Mouse (Mus musculus): ENCODE results near the gene Ssxa1. TPM values are rescaled to one million over a fixed set of nuclear protein-coding genes. Genes with fewer than 3 reads are reported as not detected.
"Not testable (repeated sequence)": the region's sequence is repeated elsewhere in the genome, so short reads cannot be mapped to it uniquely, and the experiment has no call there.

Ssxa1 gene
- not detected in 2 replicates for polyA plus RNA-seq (2015; fragmentation: Nextera tagmentation; extraction: Ambion mirVana)

- ATAC-seq = no peak
- Histone ChIP-seq H3K4me2 (ENCODE audit: low read length) (no peak within 1 kb of the TSS), H3K27ac (ENCODE audit: low read depth, low read length) (no peak within 1 kb of the TSS), H3K4me3 (ENCODE audit: low read length) (no peak within 1 kb of the TSS), H3K9ac (ENCODE audit: low read depth, low read length) (no peak within 1 kb of the TSS), H3K27me3 (replicated peaks; ENCODE audit: control insufficient read depth, insufficient read depth, low read length) (no peaks in the 10 kb centered on the region), H3K9me3 (ENCODE audit: control insufficient read depth, low read length) (no peaks in the 10 kb centered on the region), H3K4me1 (ENCODE audit: control insufficient read depth, insufficient read depth, low read depth, low read length) (no peaks in the 10 kb centered on the region), H3K36me3 (ENCODE audit: control insufficient read depth, insufficient read depth, low read length) (no peaks in the 10 kb centered on the region)
- WGBS = 79% methylated on average over 4 of the region's 4 CpGs
These were observed at the start of gene Ssxa1 for GRCm38 (mm10) chrX:21115520-21115919. Gene Ssxa1, plus strand, starts transcription at chrX:21115820.

DNA sequence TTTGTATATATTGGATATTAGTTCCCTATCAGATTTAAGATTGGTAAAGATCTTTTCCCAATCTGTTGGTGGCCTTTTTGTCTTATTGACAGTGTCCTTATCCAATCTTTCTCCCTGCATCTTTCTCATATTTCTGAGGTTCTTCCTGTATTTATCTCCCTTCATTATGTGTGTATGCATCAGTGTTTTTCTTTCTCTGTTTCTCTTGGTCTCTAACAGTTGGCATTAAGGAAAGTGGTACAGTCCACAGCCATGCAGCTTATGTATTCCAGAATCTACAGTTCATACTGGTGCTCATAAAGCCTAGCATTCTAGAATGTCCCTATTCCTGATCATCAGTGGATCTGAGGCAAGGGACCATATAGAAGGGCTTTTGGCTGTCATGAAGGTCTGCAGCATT is 47.5 kb upstream of the Ssxa1 start, which contains the start of gene Spaca5:
Spaca5 (plus strand) TSS at position 301 of the 400 bp plus-strand sequence.
- Histone ChIP-seq H3K27me3 (replicated peaks; ENCODE audit: control insufficient read depth, insufficient read depth, low read length) (no peaks in the 10 kb centered on the region), H3K4me1 (ENCODE audit: control insufficient read depth, insufficient read depth, low read depth, low read length) (no peaks in the 10 kb centered on the region), H3K9me3 (ENCODE audit: control insufficient read depth, low read length) (no peaks in the 10 kb centered on the region), H3K4me2 (ENCODE audit: low read length) (no peak within 1 kb of the TSS), H3K9ac (ENCODE audit: low read depth, low read length) (no peak within 1 kb of the TSS), H3K27ac (ENCODE audit: low read depth, low read length) (no peak within 1 kb of the TSS), H3K36me3 (ENCODE audit: control insufficient read depth, insufficient read depth, low read length) (no peaks in the 10 kb centered on the region), H3K4me3 (ENCODE audit: low read length) (no peak within 1 kb of the TSS)
- ATAC-seq = no peak

- Histone ChIP-seq H3K27me3 (replicated peaks; ENCODE audit: control insufficient read depth, insufficient read depth, low read length) (no peaks in the 10 kb centered on the region), H3K36me3 (ENCODE audit: control insufficient read depth, insufficient read depth, low read length) (peaks cover under 1% of the 10 kb centered on the region), H3K27ac (ENCODE audit: low read depth, low read length) (peak overlapping the region; percentile 87), H3K9me3 (ENCODE audit: control insufficient read depth, low read length) (peaks cover 2% of the 10 kb centered on the region; the same call in 1 of the 2 replicates), H3K4me1 (ENCODE audit: control insufficient read depth, insufficient read depth, low read depth, low read length) (no peaks in the 10 kb centered on the region), H3K4me2 (ENCODE audit: low read length) (peak overlapping the region; percentile 54), H3K4me3 (ENCODE audit: low read length) (peak overlapping the region; percentile 42), H3K9ac (ENCODE audit: low read depth, low read length) (peak overlapping the region; percentile 58)
- ATAC-seq = no peak; the same call in 1 of the 2 replicates
- 24% methylated on average over 6 of the region's 6 CpGs for WGBS
These were observed 27.0 kb upstream of the Ssxa1 start for GRCm38 (mm10) chrX:21088645-21088982.

- peak within 1 kb of the TSS; percentile 58 for H3K9ac ChIP-seq (ENCODE audit: low read depth, low read length)
- no peaks in the 10 kb centered on the region for H3K36me3 ChIP-seq (ENCODE audit: control insufficient read depth, insufficient read depth, low read length)
- H3K9me3 ChIP-seq (ENCODE audit: control insufficient read depth, low read length) = peaks cover 2% of the 10 kb centered on the region; the same call in 1 of the 2 replicates
- peak within 1 kb of the TSS; percentile 87 for H3K27ac ChIP-seq (ENCODE audit: low read depth, low read length)
- peak; percentile 96 for ATAC-seq
- peak within 1 kb of the TSS; percentile 54 for H3K4me2 ChIP-seq (ENCODE audit: low read length)
- no peaks in the 10 kb centered on the region for H3K27me3 ChIP-seq (replicated peaks; ENCODE audit: control insufficient read depth, insufficient read depth, low read length)
- H3K4me1 ChIP-seq (ENCODE audit: control insufficient read depth, insufficient read depth, low read depth, low read length) = no peaks in the 10 kb centered on the region
- 18% methylated on average over 27 of the region's 27 CpGs for WGBS
- peak within 1 kb of the TSS; percentile 42 for H3K4me3 ChIP-seq (ENCODE audit: low read length)
These were observed 26.4 kb upstream of the Ssxa1 start, which contains the start of gene Zfp300 for GRCm38 (mm10) chrX:21088983-21089866. Gene Zfp300, minus strand, starts transcription at chrX:21089527.

- Histone ChIP-seq H3K36me3 (ENCODE audit: control insufficient read depth, insufficient read depth, low read length) (no peaks in the 10 kb centered on the region), H3K9me3 (ENCODE audit: control insufficient read depth, low read length) (peaks cover 2% of the 10 kb centered on the region; the same call in 1 of the 2 replicates), H3K4me3 (ENCODE audit: low read length) (peak overlapping the region; percentile 42), H3K4me1 (ENCODE audit: control insufficient read depth, insufficient read depth, low read depth, low read length) (no peaks in the 10 kb centered on the region), H3K9ac (ENCODE audit: low read depth, low read length) (peak overlapping the region; percentile 58), H3K4me2 (ENCODE audit: low read length) (peak overlapping the region; percentile 54), H3K27ac (ENCODE audit: low read depth, low read length) (peak overlapping the region; percentile 87), H3K27me3 (replicated peaks; ENCODE audit: control insufficient read depth, insufficient read depth, low read length) (no peaks in the 10 kb centered on the region)
- peak; percentile 40 for ATAC-seq
- 47% methylated on average over 7 of the region's 7 CpGs for WGBS
These were observed 25.8 kb upstream of the Ssxa1 start for GRCm38 (mm10) chrX:21089867-21090239.

DNA sequence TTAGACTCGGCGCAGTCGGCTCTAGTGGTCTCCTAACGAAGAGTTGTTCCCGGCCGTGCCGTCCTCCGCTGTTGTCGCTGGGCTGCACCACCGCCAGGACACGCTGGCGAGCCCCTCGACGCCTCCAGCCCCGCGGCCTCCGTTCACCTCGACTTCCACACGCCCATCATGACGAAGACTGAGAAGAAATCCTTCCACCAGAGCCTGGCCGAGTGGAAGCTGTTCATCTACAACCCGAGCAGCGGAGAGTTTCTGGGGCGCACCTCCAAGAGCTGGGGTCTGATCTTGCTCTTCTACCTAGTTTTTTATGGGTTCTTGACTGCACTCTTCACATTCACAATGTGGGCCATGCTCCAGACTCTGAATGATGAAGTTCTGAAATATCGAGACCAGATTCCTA is 31.1 kb downstream of the Ssxa1 start:
- H3K4me1 ChIP-seq (ENCODE audit: control insufficient read depth, insufficient read depth, low read depth, low read length); H3K9me3 ChIP-seq (ENCODE audit: control insufficient read depth, low read length); H3K4me3 ChIP-seq (ENCODE audit: low read length); H3K36me3 ChIP-seq (ENCODE audit: control insufficient read depth, insufficient read depth, low read length); H3K27ac ChIP-seq (ENCODE audit: low read depth, low read length); H3K9ac ChIP-seq (ENCODE audit: low read depth, low read length); H3K27me3 ChIP-seq (replicated peaks; ENCODE audit: control insufficient read depth, insufficient read depth, low read length); ATAC-seq; H3K4me2 ChIP-seq (ENCODE audit: low read length): not testable (repeated sequence)
- WGBS = 94% methylated on average over 24 of the region's 25 CpGs

Other genes with a start within 250 kb of the Ssxa1 start
- gene Timp1, start 245.7 kb upstream of the Ssxa1 start, polyA plus RNA-seq (2015; fragmentation: Nextera tagmentation; extraction: Ambion mirVana) = 3.1 and 6.0 TPM in 2 replicates
- 76.9 and 100 TPM in 2 replicates for gene Syn1, start 194.8 kb upstream of the Ssxa1 start, polyA plus RNA-seq (2015; fragmentation: Nextera tagmentation; extraction: Ambion mirVana)
- gene Cfp, start 184.3 kb upstream of the Ssxa1 start, polyA plus RNA-seq (2015; fragmentation: Nextera tagmentation; extraction: Ambion mirVana) = 4.0 and 5.6 TPM in 2 replicates
- 15.9 and 18.2 TPM in 2 replicates for gene Elk1, start 165.2 kb upstream of the Ssxa1 start, polyA plus RNA-seq (2015; fragmentation: Nextera tagmentation; extraction: Ambion mirVana)
- 25.3 and 26.7 TPM in 2 replicates for gene Uxt, start 153.8 kb upstream of the Ssxa1 start, polyA plus RNA-seq (2015; fragmentation: Nextera tagmentation; extraction: Ambion mirVana)
- 6.8 and 7.8 TPM in 2 replicates for gene Zfp182, start 53.5 kb upstream of the Ssxa1 start, polyA plus RNA-seq (2015; fragmentation: Nextera tagmentation; extraction: Ambion mirVana)
- gene Spaca5, start 47.4 kb upstream of the Ssxa1 start, polyA plus RNA-seq (2015; fragmentation: Nextera tagmentation; extraction: Ambion mirVana) = not detected in 2 replicates
- 4.5 and 5.8 TPM in 2 replicates for gene Zfp300, start 26.3 kb upstream of the Ssxa1 start, polyA plus RNA-seq (2015; fragmentation: Nextera tagmentation; extraction: Ambion mirVana)
- gene Gm21876, start 59.8 kb downstream of the Ssxa1 start, polyA plus RNA-seq (2015; fragmentation: Nextera tagmentation; extraction: Ambion mirVana) = not detected in 2 replicates